Mouse (Mus musculus) kidney, postnatal 0 days (tissue): Measurements from ENCODE around the gene Gm20388. TPM values are rescaled to one million over a fixed set of nuclear protein-coding genes. Genes with fewer than 3 reads are reported as not detected.

ENCODE experiments used
- ATAC-seq: fragments of 200-750 bp; cut with Nextera tagmentation; replicated peaks from 2 replicates; pipeline ENCODE4 v1.8.0; 2017; ENCODE audit warnings: low read depth, moderate number of reproducible peaks, moderate TSS enrichment, moderate library complexity; ENCODE audit not compliant: low FRiP score
- DNase-seq: peaks from one replicate; pipeline ENCODE4 v3.0.0-alpha.2; 2016; ENCODE audit warnings: low spot score
- H3K27ac ChIP-seq: fragments of 300-500 bp; sonication (generic); 2 replicates; pipeline ENCODE4 v1.5.1; 2014; ENCODE audit warnings: mild to moderate bottlenecking
- H3K27me3 ChIP-seq: fragments of 300-500 bp; sonication (generic); 2 replicates; pipeline ENCODE4 v1.6.1; 2014; ENCODE audit warnings: low read length, mixed read lengths; ENCODE audit not compliant: insufficient read depth
- H3K36me3 ChIP-seq: fragments of 300-500 bp; sonication (generic); 2 replicates; pipeline ENCODE4 v1.6.1; 2014; ENCODE audit warnings: low read length, mixed read lengths; ENCODE audit not compliant: insufficient read depth
- H3K4me1 ChIP-seq: fragments of 300-500 bp; sonication (generic); replicated peaks from 2 replicates; pipeline ENCODE4 v1.6.1; 2014; ENCODE audit warnings: antibody characterized with exemption, low read length, mixed read lengths; ENCODE audit not compliant: insufficient read depth
- H3K4me2 ChIP-seq: fragments of 300-500 bp; sonication (generic); 2 replicates; pipeline ENCODE4 v1.6.1; 2014; ENCODE audit warnings: mild to moderate bottlenecking, low read length, moderate library complexity, mixed read lengths
- H3K4me3 ChIP-seq: fragments of 300-500 bp; sonication (generic); replicated peaks from 2 replicates; pipeline ENCODE4 v1.5.1; 2014; ENCODE audit warnings: low read depth, low read length
- H3K9ac ChIP-seq: fragments of 300-500 bp; sonication (generic); 2 replicates; pipeline ENCODE4 v1.6.1; 2014; ENCODE audit warnings: low read depth, low read length
- H3K9me3 ChIP-seq: fragments of 300-500 bp; sonication (generic); replicated peaks from 2 replicates; pipeline ENCODE4 v1.6.1; 2016; ENCODE audit warnings: low read length, inconsistent platforms, mixed read lengths
- CTCF ChIP-seq: IDR thresholded peaks from 2 replicates; pipeline ENCODE4 v1.5.1; 2016; ENCODE audit warnings: antibody characterized with exemption, low read depth, mild to moderate bottlenecking, moderate library complexity
- WGBS: fragments of 180-500 bp; shearing (Covaris S2); extraction: QIAGEN DNeasy Blood & Tissue Kit; methylation state at CpG from one replicate; pipeline ENCODE4 v1.1.7; 2014; 5-methylcytosine and 5-hydroxymethylcytosine counted together
- polyA plus RNA-seq: library from polyadenylated mRNA; unstranded; fragments of >200 nt; fragmentation: Nextera tagmentation; extraction: Ambion mirVana; gene quantifications from 2 replicates; pipeline ENCODE4 v1.2.1, GENCODE M21; 2015

Gm20388 gene
- polyA plus RNA-seq, 1 experiment from 2014 or later: not detected

- no peak for TF ChIP-seq CTCF
- Histone ChIP-seq H3K9me3 (no peaks in the 10 kb centered on the region), H3K27me3 (no peaks in the 10 kb centered on the region), H3K27ac (no peak overlapping the region; the same call in 1 of the 2 replicates), H3K4me2 (no peak overlapping the region), H3K4me3 (no peak overlapping the region), H3K36me3 (no peaks in the 10 kb centered on the region), H3K4me1 (peaks cover 32% of the 10 kb centered on the region), H3K9ac (no peak overlapping the region)
- 25% methylated on average over 17 of the region's 17 CpGs for WGBS
- ATAC-seq (no peak), DNase-seq (peak; percentile 67)
Observed at GRCm38 (mm10) chr8:120184850-120185792, 274.5 kb downstream of the Gm20388 start.

- ATAC-seq (no peak), DNase-seq (no peak)
- WGBS: 52% methylated on average over 8 of the region's 8 CpGs
- no peak overlapping the region for H3K4me3 ChIP-seq
- no peak for TF ChIP-seq CTCF
- no peak overlapping the region for H3K4me2 ChIP-seq
- no peak overlapping the region for H3K9ac ChIP-seq
- H3K36me3 ChIP-seq: no peaks in the 10 kb centered on the region
- peaks cover 32% of the 10 kb centered on the region for H3K4me1 ChIP-seq
- no peaks in the 10 kb centered on the region for H3K27me3 ChIP-seq
- H3K27ac ChIP-seq: no peak overlapping the region
- H3K9me3 ChIP-seq: no peaks in the 10 kb centered on the region
Observed at GRCm38 (mm10) chr8:120186454-120186853, 275.8 kb downstream of the Gm20388 start.

GRCm38 (mm10) chr8:120188510-120188909 is 277.9 kb downstream of the Gm20388 start:
- Histone ChIP-seq H3K4me2 (no peak overlapping the region), H3K9ac (no peak overlapping the region), H3K27me3 (no peaks in the 10 kb centered on the region), H3K4me1 (peaks cover 32% of the 10 kb centered on the region), H3K36me3 (no peaks in the 10 kb centered on the region), H3K9me3 (no peaks in the 10 kb centered on the region), H3K4me3 (no peak overlapping the region), H3K27ac (no peak overlapping the region)
- ATAC-seq (no peak), DNase-seq (no peak)
- whole genome bisulfite sequencing: 75% methylated on average over 6 of the region's 6 CpGs
- TF ChIP-seq CTCF: no peak

- no peaks in the 10 kb centered on the region for H3K36me3 ChIP-seq
- H3K4me1 ChIP-seq: peaks cover 26% of the 10 kb centered on the region
- 48% methylated on average over 6 of the region's 6 CpGs for WGBS
Observed at GRCm38 (mm10) chr8:120189440-120189839, 278.8 kb downstream of the Gm20388 start.

GRCm38 (mm10) chr8:120190107-120190809 is 279.6 kb downstream of the Gm20388 start:
- H3K4me1 ChIP-seq: peaks cover 21% of the 10 kb centered on the region
- no peak overlapping the region for H3K9ac ChIP-seq
- no peak overlapping the region for H3K27ac ChIP-seq
- DNase-seq (no peak), ATAC-seq (peak; percentile 11; the same call in 1 of the 2 replicates)
- H3K4me3 ChIP-seq: no peak overlapping the region
- H3K9me3 ChIP-seq: no peaks in the 10 kb centered on the region
- H3K4me2 ChIP-seq: 0 out of 2 replicates have a peak overlapping the region, but pooled peaks have one; percentile 46
- 80% methylated on average over 17 of the region's 17 CpGs for WGBS
- no peak for TF ChIP-seq CTCF
- H3K36me3 ChIP-seq: no peaks in the 10 kb centered on the region
- no peaks in the 10 kb centered on the region for H3K27me3 ChIP-seq

More at GRCm38 (mm10) chr8:120189440-120189839, 278.8 kb downstream of the Gm20388 start:
- H3K4me2 ChIP-seq: no peak overlapping the region
- H3K4me3 ChIP-seq: no peak overlapping the region
- ATAC-seq (no peak), DNase-seq (no peak)
- H3K9me3 ChIP-seq: no peaks in the 10 kb centered on the region
- TF ChIP-seq CTCF: no peak
- no peak overlapping the region for H3K27ac ChIP-seq
- H3K27me3 ChIP-seq: no peaks in the 10 kb centered on the region
- no peak overlapping the region for H3K9ac ChIP-seq

GRCm38 (mm10) chr8:120190810-120191413 is 280.3 kb downstream of the Gm20388 start:
- Histone ChIP-seq H3K9ac (peak overlapping the region; percentile 31; the same call in 1 of the 2 replicates), H3K27me3 (no peaks in the 10 kb centered on the region), H3K4me3 (no peak overlapping the region), H3K36me3 (no peaks in the 10 kb centered on the region), H3K9me3 (no peaks in the 10 kb centered on the region), H3K27ac (peak overlapping the region; percentile 81), H3K4me1 (peaks cover 15% of the 10 kb centered on the region), H3K4me2 (peak overlapping the region; percentile 46)
- DNase-seq (peak; percentile 88), ATAC-seq (peak; percentile 86)
- 29% methylated on average over 20 of the region's 20 CpGs for WGBS
- no peak; the same call in 1 of the 2 replicates for TF ChIP-seq CTCF
